Mouse (Mus musculus): ENCODE data around the gene Kmt5b.
A peak's percentile ranks its signal among the peaks of the same experiment; 100 is the strongest.

The Kmt5b gene

DNA sequence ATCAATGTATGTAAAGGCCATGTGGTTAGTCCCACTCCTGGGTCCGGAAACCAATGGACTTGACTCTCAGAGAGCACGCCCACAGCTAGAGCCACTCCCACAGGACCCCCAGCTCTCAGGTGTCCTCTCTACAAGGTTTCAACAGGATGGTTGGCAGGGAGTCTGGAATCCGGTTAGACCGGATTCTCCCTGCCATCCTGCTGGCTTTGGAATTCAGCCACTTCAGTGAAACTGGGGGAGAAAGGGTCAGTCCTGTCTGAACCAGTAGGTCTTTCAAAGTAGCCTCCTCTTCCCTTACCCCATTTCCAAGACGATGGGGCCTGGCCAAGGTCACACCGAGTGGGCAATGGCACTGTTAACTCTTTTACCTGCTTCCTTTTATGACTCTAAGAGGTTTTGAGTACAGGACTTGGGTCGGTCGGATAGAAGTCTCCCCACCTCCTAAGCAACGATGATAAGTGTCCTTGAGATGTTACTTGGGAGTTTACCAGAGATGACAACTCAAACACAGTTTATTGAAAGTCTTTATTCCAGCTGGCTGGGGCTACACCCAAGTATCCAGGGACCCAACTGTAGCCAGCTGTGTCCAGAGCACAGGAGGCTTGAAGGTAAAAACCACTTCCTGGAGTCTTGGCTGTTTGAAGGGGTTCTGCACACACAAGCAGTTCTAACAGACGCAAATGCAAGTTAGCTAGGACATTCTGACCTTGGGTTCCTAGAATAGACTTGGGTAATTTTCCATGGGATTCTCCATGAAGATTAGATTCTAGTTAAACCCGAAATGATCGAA lies 75.3 kb downstream of the Kmt5b start:
- peak; percentile 93 for DNase-seq (ENCODE audit: low read depth, low spot score)

DNA sequence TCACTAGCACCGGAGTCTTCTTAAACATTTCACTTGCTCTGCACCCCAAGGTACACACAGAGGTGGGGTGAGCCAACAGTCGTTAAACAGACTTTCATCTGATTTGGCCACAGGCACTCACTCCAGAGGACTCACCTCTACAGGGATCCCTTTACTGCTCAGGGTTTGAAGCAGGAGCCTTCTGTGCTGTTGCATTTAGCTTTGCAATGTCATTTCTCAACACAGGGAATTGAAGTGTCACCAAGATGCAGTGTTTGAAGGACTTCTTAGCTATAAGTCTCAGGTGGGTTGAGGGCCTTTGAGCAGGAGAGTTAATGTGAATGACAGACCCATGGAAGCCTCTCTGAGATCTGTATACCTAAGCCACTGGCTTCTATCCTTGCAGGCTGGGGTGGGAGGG lies 76.4 kb downstream of the Kmt5b start:
- no peak for DNase-seq (ENCODE audit: low read depth, low spot score)

DNA sequence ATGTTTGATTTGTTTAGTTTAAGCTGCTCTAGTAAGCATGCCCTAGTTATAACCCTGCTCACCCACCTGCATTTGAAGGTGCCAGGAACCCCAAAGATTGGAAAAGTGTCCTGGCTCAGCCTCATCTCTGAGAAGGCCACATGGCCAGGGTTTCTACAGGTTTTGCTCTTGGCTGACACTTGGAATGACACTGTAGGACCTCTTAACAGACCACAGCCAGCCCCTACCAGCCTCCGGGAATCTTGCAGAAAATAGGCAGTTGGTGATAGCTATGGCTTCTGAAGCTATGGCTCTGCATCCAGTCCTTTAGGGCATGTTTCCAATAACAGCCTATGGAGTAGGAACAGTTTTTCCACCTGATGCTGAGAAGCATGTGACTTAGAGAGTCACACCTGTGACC lies 77.6 kb downstream of the Kmt5b start:
- no peak for DNase-seq (ENCODE audit: low read depth, low spot score)

DNA sequence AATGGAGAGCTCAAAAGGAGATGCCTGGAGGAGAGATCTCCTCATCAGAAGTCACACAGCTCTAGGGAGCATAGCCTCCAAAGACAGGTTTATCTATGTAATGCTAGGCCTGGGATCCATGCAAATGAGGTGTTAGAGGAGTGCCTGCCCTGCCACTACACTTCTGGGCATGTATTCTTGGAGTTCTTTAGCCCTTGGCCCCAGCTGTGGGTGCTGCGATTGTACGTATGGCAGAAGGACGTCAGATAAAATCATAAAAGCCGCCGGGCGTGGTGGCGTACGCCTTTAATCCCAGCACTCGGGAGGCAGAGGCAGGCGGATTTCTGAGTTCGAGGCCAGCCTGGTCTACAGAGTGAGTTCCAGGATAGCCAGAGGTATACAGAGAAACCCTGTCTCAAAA lies 78.1 kb downstream of the Kmt5b start:
- DNase-seq (ENCODE audit: low read depth, low spot score) = no peak

DNA sequence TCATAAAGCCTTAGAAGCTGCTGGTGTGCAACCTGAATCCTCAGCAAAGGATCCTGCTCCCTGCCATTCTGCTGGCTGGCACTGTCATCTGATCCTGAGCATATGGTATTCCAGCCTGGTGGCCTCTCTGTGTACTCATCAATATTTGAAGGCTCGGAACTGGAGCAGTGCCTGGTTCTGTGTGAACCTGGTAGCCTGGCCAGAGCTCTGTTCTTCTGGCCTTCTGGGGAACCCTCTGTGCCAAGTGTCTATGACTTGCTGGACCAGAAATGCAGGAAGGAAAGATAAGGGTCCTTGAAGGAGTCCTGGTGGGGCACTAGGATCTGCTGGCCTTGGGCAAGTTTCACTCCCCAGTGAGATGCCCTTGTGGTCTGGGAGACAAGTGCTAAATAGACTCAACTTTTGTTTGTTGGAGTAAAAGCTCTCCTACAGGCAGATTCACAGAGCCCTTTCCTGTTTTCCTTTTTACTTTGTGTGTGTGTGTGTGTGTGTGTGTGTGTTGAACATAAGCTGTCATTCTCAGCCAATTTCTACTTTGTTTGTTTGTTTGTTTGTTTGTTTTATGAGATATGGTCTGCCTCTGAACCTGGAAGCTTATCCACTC lies 78.7 kb downstream of the Kmt5b start:
- DNase-seq (ENCODE audit: low read depth, low spot score) = no peak

DNA sequence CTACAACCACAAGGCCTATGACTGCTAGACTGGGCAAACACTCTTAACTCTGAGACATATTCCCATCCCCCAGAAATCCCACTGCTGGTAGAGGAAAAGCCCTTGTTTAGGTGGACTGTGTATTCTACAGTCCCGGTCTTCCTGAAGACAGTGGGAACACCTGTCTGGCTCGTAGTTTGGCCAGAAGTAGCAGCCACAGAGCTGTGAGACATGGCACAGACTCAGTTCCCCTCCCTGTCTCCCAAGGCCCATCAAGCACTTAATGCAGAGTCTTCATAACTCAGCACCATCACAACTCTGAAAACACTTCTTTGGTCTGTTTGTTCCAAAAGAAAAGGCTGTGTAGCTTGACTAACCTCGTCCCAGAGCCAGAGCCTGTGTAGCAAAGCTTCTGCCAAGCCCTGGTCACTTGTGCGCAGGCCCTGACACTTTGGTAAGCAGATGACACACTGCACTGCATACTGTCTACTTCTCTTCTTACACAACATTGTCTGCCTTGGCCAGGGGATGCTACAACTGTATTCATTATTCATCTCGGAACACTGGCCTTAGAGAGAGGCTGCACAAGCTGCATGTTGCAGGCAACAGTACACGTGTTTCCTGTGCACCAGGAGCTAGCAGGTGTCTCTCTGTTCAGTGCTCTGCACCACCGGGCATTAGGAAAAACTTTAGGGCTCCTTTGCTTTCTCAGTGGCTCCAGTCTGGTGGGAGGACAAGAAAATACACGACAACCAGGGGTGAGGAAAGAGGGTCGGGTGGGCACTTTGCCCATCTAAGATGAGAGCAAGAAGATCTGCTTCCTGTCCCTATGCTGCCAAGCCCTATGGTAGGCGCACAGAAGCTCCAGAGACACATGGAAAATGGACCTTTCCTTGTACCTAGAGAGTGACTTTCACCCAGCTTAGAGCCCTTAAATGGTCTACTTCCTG lies 79.7 kb downstream of the Kmt5b start:
- no peak for DNase-seq (ENCODE audit: low read depth, low spot score)

DNA sequence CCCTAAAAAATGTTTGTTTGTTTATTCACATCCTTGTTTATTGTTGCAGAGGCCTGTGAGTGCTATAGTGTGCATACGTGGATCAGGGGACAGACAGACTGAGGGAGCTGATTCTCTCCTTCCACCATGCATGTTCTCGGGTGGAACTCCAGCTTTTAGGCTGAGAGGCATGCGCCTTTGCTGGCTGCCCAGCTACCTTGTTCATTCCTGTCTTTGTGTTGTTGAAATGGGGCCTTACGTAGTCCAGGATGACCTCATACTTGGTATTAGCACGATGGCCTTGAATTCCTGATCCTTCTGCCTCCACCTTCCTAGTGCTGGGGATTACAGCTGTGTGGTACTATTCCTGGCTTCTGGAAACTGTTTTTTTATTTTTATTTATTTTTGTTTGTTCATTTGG lies 80.5 kb downstream of the Kmt5b start:
- no peak for DNase-seq (ENCODE audit: low read depth, low spot score)

DNA sequence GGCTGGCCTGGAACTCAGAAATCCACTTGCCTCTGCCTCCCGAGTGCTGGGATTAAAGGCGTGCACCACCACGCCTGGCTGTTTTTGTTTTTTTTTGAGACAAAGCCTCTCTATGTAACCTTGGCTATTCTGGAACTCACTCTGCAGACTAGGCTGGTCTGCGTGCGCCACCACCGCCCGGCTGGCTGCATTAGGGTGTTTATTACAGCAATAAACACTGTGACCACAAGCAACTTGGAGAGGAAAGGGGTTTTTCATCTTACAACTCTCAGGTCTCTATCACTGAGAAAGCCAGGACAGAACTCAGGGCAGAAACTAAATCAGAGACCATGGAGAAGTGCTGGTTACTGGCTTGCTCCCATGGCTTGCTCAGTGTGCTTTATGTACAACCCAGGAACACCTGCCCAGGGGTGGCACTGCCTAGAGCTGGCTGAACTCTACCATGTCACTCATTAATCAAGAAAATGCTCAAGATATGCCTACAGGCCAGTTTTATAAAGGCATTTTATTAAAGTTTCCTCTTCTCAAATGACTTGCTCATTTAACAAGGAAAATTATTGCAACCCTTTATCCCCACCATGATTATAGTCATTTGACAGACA lies 81.1 kb downstream of the Kmt5b start:
- DNase-seq (ENCODE audit: low read depth, low spot score) = no peak

DNA sequence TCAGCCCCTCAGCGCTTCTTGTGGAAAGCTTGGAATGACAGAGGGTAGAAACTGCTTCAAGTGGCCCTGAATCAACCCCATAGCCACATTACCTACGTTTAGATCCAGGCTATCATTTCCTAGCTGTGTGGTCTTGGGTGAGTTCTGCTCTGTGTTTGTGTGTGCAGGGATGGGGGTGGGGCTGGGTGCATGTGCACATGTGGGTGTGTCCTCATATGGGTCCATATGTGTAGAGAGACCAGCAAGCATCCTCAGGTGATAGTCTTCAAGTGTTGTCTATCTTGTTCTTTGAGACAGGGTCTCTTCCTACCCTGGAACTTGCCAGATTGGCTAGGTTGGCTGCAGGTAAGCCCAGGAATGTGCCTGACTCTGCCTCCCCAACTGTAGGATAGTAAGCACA lies 82.0 kb downstream of the Kmt5b start:
- no peak for DNase-seq (ENCODE audit: low read depth, low spot score)

DNA sequence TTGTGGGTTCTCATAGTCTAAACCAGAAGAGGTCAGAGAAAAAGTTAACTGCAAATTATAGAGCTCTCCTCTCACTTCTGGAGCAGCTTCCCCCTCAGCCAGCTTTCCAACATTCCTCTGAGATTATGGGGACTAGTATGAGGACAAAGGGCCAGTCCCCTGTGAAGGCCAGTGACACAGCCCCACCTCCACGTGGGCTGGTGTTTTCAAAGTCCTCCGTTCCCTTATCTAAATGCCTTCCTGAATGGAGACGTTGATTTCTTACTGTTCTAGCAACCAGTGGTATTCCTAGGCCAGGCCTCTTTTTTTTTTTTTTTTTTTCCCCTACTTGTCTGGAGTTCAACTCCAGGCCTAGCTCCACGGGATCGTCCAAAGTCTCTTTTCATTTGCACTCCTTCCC lies 82.9 kb downstream of the Kmt5b start:
- DNase-seq (ENCODE audit: low read depth, low spot score) = no peak

DNA sequence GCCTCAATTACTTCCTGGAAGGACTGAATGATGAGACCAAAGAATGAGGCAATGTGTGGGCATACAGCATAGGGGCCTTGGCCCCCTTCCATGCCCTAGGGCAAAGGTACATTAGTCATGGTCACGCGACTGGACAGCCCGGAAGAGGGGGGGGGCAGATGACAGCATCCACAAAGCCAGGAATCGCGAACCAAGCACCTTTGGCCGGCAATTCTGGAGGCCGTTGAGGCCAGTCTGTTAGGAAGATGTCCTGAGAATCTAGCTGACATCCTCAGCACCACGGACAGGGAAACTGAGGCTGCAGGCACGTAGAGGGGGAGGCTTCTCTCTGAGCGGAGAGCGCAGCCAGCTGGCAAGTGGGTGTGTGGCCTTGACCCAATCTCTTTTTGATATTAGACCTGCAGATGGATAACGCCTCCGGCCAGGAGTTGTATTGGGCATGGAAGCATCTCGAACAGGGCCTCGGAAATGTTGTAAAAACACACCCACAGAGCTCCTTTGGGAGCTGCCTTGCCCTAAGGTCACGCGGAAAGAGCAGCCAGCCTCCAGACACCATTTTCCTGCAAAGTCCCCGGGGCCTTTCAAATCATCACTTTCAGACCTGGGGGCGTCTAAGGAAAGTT lies 83.7 kb downstream of the Kmt5b start:
- peak; percentile 86 for DNase-seq (ENCODE audit: low read depth, low spot score)

DNA sequence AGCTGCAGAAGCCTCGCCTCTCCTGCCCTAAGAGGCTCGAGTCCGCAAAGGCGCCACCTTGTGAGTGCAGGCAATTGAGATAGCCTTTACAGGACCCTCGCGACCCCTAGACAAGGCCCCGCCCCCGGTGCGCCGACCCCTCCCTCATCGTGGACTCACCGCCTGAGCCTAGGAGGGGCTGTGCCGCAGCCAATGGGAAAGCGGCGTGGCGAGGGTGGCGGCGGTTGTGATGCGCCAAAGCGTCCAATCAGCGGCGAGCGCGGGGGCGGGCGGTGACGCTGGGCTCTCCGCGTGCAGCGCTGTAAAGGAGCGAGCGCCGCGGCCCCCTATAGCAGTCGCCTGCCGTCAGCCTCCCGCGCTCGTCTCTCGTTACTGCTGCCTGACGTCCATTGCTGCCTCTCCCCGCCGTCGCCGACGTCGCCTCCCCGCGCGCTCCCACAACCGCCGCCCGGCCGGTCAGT lies 84.3 kb downstream of the Kmt5b start, which contains the start of gene Chka:
Gene Chka, plus strand, starts transcription at position 272 of the 461 bp plus-strand sequence.
- peak; percentile 99 for DNase-seq (ENCODE audit: low read depth, low spot score)

DNA sequence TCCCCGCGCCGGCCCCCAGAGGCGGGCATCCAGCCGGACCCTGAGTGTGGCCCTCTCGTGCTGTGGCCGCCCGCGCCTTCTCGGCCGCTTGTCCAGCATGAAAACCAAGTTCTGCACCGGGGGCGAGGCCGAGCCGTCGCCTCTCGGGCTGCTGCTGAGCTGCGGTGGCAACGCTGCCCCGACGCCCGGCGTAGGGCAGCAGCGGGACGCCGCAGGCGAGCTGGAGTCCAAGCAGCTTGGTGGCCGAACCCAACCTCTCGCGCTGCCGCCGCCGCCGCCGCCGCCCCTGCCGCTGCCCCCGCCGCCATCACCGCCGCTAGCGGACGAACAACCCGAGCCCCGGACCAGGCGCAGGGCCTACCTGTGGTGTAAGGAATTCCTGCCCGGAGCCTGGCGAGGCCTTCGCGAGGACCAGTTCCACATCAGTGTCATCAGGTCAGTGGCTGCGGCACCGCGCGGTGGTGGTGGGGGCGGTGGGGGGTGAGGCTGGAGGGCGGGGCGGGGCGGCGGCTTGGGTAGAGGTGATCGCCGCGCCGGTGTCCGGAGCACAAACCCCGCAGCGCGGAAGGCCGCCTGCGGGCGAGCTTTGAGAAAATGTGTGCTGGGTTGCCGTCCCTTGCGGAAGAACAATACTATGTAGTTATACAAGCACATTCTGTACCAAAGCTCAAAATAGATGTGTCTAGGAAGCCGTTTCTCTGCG lies 84.9 kb downstream of the Kmt5b start:
- DNase-seq (ENCODE audit: low read depth, low spot score) = peak; percentile 67

DNA sequence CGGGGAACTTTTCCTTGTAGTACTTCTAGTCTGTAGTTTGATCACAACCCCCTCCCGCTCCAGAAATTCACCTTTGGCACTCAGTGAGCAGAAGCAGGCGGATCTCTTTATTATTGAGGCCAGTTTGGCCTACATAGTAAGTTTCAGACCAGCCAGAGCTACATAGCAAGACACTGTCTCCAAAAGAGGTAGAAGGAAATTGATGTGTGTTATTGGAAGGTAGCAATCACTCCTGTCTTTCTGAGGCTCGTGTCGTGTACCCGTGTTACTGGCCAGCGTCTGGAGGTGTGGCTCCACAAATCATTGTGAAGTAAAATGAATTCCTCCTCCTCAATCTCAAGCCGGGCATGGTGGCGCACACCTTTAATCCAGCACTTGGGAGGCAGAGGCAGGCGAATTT lies 85.9 kb downstream of the Kmt5b start:
- no peak for DNase-seq (ENCODE audit: low read depth, low spot score)

DNA sequence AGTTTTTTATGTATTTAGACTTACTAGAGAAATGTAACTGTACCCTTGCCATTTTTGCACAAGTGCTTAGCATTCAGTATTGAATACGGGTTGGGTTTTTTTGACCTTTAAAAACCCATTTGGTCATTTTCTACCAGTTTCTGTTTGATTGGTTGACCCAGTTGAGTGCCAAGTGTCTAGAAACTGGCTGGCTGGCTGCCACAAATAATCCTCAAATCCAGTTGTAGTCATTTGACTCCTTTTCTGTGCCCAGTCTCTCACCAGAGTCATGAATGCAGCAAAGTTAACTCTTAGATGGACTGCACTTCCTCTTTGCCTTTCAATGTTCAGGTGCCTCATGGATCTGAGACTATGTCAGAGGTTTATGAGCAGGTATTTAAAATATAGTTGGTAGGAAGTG lies 86.7 kb downstream of the Kmt5b start:
- DNase-seq (ENCODE audit: low read depth, low spot score) = no peak

DNA sequence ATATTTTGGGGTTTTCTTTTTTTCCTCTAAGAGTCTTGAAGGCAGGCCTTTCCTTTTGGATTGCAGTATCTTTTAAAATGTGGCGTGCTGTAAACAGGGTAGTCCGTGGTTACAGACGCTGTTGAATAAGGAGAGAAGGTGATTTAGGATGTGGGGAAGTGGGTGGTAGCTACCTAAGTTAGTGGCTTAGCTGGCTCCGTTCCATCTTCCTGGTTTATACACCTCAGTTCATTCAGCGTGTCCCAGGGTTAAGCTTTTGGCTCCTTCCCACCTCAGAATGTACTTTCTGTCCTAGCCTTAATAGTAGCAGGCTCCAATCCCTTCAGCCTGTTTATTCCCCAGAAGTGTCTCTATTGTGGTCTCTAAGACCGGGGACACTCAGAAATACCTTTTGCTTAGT lies 87.9 kb downstream of the Kmt5b start:
- no peak for DNase-seq (ENCODE audit: low read depth, low spot score)

DNA sequence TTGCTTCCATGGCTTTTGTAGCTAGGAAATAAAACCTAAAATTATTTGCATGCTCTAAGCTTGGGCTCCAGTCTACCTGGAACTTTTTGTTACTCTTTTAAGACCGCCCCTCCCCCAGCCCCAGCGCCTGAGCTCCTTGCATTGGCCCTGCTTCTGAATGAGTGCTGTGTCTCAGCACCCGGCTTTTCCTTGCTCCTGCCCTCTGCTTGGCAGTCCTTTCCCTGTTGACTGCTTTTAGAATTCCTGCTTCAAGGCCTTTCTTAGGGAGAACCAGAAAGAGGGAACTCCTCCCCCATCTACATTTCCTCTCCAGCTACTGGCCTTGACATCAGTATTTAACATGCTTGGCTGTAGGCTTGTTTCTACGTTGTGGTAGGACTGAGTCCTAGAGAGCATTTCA lies 88.4 kb downstream of the Kmt5b start:
- DNase-seq (ENCODE audit: low read depth, low spot score) = peak; percentile 73

DNA sequence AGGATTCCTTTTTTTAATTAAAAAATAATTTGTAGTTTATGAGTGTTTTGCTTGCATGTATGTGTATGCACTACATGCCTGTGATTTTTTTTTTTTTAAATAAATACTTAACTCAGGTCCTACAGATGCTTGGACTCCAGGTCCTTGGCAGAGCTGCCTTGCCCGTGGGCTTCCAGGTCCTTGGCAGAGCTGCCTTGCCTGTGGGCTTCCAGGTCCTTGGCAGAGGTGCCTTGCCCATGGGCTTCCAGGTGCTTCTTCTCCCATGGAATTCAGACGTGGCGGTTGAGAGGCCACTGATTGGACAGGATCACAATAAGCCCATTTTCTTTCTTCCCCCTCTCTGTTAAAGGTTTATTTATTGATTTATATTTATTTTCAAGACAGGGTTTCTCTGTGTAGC lies 90.0 kb downstream of the Kmt5b start:
- DNase-seq (ENCODE audit: low read depth, low spot score) = no peak

DNA sequence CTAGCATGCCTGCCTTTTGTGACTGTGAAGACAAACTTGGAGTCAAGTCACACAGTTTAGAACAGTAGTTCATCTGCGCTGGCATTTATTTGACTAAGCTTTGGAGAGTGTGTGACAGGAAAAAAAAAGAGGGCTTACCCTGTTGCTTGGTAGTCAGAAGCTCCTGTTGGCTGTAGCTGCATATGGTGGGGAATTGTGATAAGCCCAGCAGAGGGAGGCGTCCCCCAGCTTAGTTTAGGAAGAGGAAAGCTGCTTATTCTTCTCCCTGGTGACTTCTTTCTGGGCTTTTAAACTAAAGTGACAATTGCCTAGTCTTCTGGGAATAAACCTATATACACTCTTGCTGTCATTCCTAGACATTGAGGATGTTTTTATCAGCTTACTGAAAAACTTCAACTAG lies 95.5 kb downstream of the Kmt5b start:
- DNase-seq (ENCODE audit: low read depth, low spot score) = no peak

DNA sequence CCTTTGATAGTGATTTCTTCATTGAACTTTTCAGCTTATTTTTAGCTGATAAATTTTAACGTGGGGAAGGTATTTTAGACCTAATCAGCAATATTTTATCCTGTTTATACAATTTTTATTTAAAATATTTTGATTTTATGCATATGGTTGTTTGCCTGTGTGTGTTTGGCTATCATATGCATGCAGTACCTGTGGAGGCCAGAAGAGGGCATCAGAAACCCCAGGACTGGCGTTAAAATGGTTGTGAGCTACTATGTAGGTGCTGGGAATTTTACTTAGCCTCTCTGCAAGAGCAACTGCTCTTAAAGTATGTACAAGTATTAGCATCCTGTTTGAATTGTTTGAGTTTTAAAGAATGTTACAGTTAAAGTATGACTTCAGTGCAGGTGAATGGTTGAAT lies 97.7 kb downstream of the Kmt5b start:
- peak; percentile 46 for DNase-seq (ENCODE audit: low read depth, low spot score)
